Mouse (Mus musculus) midbrain, embryonic 16.5 days (tissue): ENCODE measurements around the gene Zzef1. TPM values are rescaled to one million over a fixed set of nuclear protein-coding genes. Genes with fewer than 3 reads are reported as not detected.

Experiments
- ATAC-seq: fragments of 200-750 bp; cut with Nextera tagmentation; 2 replicates; pipeline ENCODE4 v1.8.0; 2017; ENCODE audit warnings: moderate TSS enrichment
- H3K27ac ChIP-seq: fragments of 300-500 bp; sonication (generic); 2 replicates; pipeline ENCODE4 v1.5.1; 2014; ENCODE audit warnings: mild to moderate bottlenecking, low read length, mixed read lengths
- H3K27me3 ChIP-seq: fragments of 300-500 bp; sonication (generic); 2 replicates; pipeline ENCODE4 v1.6.1; 2014; ENCODE audit warnings: low read depth, low read length, mixed read lengths; ENCODE audit not compliant: control insufficient read depth, insufficient read depth
- H3K36me3 ChIP-seq: fragments of 300-500 bp; sonication (generic); 2 replicates; pipeline ENCODE4 v1.6.1; 2014; ENCODE audit warnings: mild to moderate bottlenecking, low read length, moderate library complexity, mixed read lengths; ENCODE audit not compliant: control insufficient read depth, insufficient read depth
- H3K4me1 ChIP-seq: fragments of 300-500 bp; sonication (generic); 2 replicates; pipeline ENCODE4 v1.6.1; 2014; ENCODE audit warnings: mild to moderate bottlenecking, low read length, mixed read lengths; ENCODE audit not compliant: control insufficient read depth, insufficient read depth
- H3K4me2 ChIP-seq: fragments of 300-500 bp; sonication (generic); 2 replicates; pipeline ENCODE4 v1.6.1; 2014; ENCODE audit warnings: mild to moderate bottlenecking, low read length, mixed read lengths
- H3K4me3 ChIP-seq: fragments of 300-500 bp; sonication (generic); 2 replicates; pipeline ENCODE4 v1.5.1; 2014; ENCODE audit warnings: low read depth, mild to moderate bottlenecking, low read length, moderate library complexity, mixed read lengths
- H3K9ac ChIP-seq: fragments of 300-500 bp; sonication (generic); 2 replicates; pipeline ENCODE4 v1.6.1; 2014; ENCODE audit warnings: low read depth, low read length, mixed read lengths
- H3K9me3 ChIP-seq: fragments of 300-500 bp; sonication (generic); replicated peaks from 2 replicates; pipeline ENCODE4 v1.6.1; 2014; ENCODE audit warnings: mild to moderate bottlenecking, low read length, mixed read lengths; ENCODE audit not compliant: control insufficient read depth, poor library complexity, severe bottlenecking
- WGBS: fragments of 180-500 bp; shearing (Covaris S2); extraction: QIAGEN DNeasy Blood & Tissue Kit; methylation state at CpG from one replicate; pipeline ENCODE4 v1.1.7; 2014; 5-methylcytosine and 5-hydroxymethylcytosine counted together
- polyA plus RNA-seq: library from polyadenylated mRNA; unstranded; fragments of >200 nt; fragmentation: Nextera tagmentation; extraction: Ambion mirVana; gene quantifications from 2 replicates; pipeline ENCODE4 v1.2.1, GENCODE M21; 2015

The Zzef1 gene
- polyA plus RNA-seq, 1 experiment from 2014 or later: 13.3 TPM

DNA sequence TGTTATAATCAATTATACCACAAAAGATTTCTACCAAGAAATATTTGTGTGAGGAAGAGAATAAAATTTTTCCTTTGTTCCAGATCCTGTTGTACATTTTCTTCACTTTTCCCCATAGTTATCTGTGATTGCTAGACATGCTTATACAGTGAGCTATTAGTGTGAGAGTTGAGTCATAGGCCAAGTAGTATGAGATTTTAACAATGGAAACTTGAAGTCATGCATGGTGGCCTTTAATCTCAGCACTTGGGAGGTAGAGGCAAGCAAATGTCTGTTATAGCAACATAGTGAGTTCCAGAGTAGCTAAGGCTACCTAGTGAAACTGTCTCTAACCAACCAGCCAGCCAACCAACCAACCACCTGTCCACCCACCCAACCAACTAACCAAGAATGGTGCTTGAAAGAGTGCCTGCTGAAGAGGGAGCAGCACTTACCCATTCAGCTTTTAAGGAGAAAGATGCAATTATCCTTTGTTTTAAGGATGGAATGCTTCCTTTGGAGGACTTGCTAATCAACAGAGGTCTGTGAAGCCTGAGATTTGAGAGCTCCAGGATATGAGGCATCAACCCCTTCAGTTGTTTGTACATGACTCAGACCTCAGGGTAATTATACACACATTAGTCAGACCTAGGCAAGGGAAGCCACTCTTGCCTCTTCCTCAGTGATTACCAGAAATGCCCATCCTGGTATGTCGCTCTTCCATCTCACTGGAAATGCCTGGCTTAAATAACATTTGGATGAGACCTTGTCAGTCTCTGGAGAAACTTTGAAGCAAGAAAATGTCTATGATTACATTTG, 52.0 kb downstream of the Zzef1 start:
- 97% methylated on average over 1 of the region's 1 CpGs for WGBS
- ATAC-seq: no peak

DNA sequence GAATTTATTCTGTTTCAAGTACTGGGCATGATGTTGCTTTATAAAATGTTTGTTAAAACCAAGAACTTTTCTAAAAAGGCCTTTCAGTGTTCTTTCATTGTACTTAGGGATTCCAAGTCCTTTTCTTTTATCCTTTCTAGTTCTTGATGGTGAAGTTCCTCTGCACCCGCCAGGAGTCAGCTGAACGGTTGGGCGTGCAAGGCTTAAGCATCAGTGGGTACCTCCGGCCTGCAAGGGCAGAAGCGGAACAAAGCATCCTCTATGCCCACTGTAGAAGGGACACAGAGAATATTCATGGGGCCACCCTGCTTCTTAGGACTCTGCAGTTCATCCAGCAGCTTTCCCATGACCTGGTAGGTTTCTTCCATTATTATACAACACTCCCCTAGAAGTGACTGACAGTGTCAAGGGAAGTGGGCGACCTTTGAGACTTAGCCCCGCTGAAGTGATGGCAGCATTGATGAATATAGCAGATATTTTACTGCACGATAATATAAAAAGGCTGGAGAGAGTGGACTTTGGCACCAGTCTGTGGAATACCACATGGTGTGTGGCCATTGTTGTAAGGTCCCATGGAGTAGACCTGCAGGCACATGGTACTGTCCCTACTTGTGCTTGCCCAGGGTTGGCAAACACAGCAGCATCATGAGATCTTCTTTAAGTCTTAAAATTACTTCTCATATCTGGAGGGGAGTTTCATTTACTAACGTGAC, 54.5 kb downstream of the Zzef1 start:
- Histone ChIP-seq H3K9me3 (no peaks in the 10 kb centered on the region), H3K4me2 (no peak overlapping the region), H3K36me3 (peaks cover 13% of the 10 kb centered on the region), H3K4me3 (no peak overlapping the region), H3K27me3 (no peaks in the 10 kb centered on the region), H3K27ac (no peak overlapping the region), H3K9ac (no peak overlapping the region), H3K4me1 (no peaks in the 10 kb centered on the region)
- WGBS: 69% methylated on average over 9 of the region's 9 CpGs
- no peak for ATAC-seq

More for the DNA sequence above, 52.0 kb downstream of the Zzef1 start:
- Histone ChIP-seq H3K9me3 (no peaks in the 10 kb centered on the region), H3K27me3 (no peaks in the 10 kb centered on the region), H3K4me1 (no peaks in the 10 kb centered on the region), H3K27ac (no peak overlapping the region), H3K4me3 (no peak overlapping the region), H3K9ac (no peak overlapping the region), H3K36me3 (peaks cover 29% of the 10 kb centered on the region), H3K4me2 (no peak overlapping the region)

DNA sequence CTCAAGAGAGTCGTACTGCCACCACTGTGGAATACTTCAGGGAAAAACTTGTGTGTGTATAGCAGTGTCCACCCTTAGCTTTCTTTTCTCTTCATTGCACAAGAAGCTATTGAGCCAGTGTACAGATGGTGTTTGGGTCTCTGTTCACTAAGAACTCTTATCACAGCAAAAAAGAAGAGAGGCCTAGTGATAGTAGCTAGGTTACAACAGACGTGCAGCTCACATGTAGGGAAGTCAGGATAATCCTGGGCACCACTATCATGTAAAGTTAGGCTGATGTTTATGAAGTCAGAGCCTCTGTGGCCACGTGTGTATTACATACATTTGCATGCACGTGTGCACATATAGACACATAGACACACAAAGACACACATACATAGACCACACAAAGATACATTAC, 55.2 kb downstream of the Zzef1 start:
- H3K4me2 ChIP-seq: no peak overlapping the region
- H3K4me3 ChIP-seq: no peak overlapping the region
- no peak overlapping the region for H3K27ac ChIP-seq
- H3K9me3 ChIP-seq: no peaks in the 10 kb centered on the region
- no peaks in the 10 kb centered on the region for H3K4me1 ChIP-seq
- no peaks in the 10 kb centered on the region for H3K27me3 ChIP-seq
- peaks cover 11% of the 10 kb centered on the region for H3K36me3 ChIP-seq
- no peak overlapping the region for H3K9ac ChIP-seq
- 90% methylated on average over 4 of the region's 4 CpGs for WGBS
- ATAC-seq: no peak

DNA sequence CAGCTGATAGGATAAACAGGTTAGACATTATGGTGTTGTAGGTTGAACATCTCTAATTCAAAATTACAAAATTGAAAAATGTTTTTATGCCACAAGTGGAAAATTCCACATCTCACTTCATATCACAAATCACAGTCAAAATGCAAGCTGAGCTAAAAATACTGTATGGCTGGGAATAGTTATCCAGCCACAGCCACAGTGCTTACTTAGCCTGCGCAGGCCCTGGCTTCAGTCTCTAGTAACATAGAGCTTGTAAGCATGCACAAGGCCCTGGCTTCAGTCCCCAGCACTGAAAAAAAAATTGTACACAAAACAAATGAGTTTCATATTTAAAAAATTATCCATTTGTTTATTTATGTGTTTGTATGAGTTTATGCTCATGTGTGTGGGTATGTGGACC, 56.1 kb downstream of the Zzef1 start:
- Histone ChIP-seq H3K36me3 (peaks cover 9% of the 10 kb centered on the region), H3K27ac (no peak overlapping the region), H3K9ac (no peak overlapping the region), H3K9me3 (no peaks in the 10 kb centered on the region), H3K4me1 (no peaks in the 10 kb centered on the region), H3K4me2 (no peak overlapping the region), H3K27me3 (no peaks in the 10 kb centered on the region), H3K4me3 (no peak overlapping the region)
- 94% methylated on average over 1 of the region's 1 CpGs for WGBS
- no peak for ATAC-seq

DNA sequence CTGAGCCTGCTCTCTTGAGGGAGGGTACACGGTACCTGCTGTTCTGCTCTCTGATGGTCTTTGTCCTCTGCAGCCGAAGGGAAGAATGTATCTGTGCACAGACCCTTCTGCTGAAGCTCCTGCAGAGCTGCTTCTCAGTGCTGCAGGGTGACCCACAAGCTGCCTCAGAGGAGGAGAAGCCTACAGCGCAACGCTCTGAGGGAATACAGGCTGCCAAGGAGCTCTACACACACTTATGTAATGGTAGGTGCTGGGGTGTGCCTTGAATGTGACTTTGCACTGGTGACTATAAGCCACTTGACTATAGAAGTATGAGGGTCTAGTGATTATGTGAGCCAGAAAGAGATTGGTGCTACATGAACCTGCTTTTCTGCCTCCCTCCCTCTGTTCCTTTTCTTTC, 57.1 kb downstream of the Zzef1 start:
- H3K27me3 ChIP-seq: no peaks in the 10 kb centered on the region
- H3K27ac ChIP-seq: no peak overlapping the region
- no peaks in the 10 kb centered on the region for H3K9me3 ChIP-seq
- no peak for ATAC-seq
- no peak overlapping the region for H3K4me3 ChIP-seq
- no peak overlapping the region for H3K4me2 ChIP-seq
- H3K4me1 ChIP-seq: no peaks in the 10 kb centered on the region
- H3K9ac ChIP-seq: no peak overlapping the region
- H3K36me3 ChIP-seq: peaks cover 9% of the 10 kb centered on the region
- WGBS: 91% methylated on average over 4 of the region's 4 CpGs

DNA sequence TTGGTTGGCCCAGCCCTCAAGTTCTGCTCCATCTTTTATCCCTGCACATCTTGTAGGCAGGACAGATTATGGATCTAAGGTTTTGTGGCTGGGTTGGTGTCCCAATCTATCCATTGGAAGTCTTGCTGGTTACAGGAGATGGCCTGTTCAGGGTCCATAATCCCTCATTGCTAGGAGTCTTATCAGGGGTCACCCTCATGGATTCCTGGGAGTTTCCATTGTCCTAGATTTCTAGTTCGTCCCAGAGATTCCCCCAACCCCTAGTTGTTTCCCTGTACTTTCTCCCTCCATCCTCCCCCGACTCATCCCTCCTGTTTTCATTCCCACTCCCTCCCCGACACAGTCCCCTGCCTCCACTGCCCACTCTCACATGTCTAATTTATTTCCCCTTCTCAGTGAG, 58.2 kb downstream of the Zzef1 start:
- ATAC-seq: no peak
- WGBS: 86% methylated on average over 3 of the region's 3 CpGs

DNA sequence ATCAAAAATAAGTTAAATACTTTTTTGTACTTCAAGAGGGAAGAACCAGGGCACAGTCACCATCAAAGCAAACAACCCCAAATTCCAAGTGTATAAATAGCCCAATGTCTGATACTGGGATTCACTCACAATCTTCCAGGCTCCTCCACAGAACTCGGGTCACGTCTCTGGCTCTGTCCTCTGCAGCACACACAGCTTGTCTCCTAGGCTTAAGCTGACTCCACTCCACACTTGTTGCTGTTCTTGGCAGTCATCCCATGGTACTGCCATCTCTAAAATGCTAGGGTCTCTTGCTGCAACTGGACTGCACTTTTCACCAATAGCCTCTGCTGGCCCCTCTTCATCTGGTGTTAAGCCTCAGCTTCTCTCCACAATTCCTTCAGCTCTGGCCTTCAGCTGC, 60.7 kb downstream of the Zzef1 start:
- H3K27ac ChIP-seq: no peak overlapping the region
- no peaks in the 10 kb centered on the region for H3K27me3 ChIP-seq
- no peaks in the 10 kb centered on the region for H3K4me1 ChIP-seq
- 89% methylated on average over 2 of the region's 2 CpGs for WGBS
- no peak overlapping the region for H3K4me2 ChIP-seq
- H3K4me3 ChIP-seq: no peak overlapping the region
- peaks cover 10% of the 10 kb centered on the region for H3K36me3 ChIP-seq
- no peaks in the 10 kb centered on the region for H3K9me3 ChIP-seq
- no peak for ATAC-seq
- H3K9ac ChIP-seq: no peak overlapping the region

More for the DNA sequence above, 58.2 kb downstream of the Zzef1 start:
- no peaks in the 10 kb centered on the region for H3K27me3 ChIP-seq
- H3K4me2 ChIP-seq: no peak overlapping the region
- no peaks in the 10 kb centered on the region for H3K4me1 ChIP-seq
- no peaks in the 10 kb centered on the region for H3K9me3 ChIP-seq
- H3K36me3 ChIP-seq: peaks cover 5% of the 10 kb centered on the region
- no peak overlapping the region for H3K9ac ChIP-seq
- H3K27ac ChIP-seq: no peak overlapping the region
- no peak overlapping the region for H3K4me3 ChIP-seq

DNA sequence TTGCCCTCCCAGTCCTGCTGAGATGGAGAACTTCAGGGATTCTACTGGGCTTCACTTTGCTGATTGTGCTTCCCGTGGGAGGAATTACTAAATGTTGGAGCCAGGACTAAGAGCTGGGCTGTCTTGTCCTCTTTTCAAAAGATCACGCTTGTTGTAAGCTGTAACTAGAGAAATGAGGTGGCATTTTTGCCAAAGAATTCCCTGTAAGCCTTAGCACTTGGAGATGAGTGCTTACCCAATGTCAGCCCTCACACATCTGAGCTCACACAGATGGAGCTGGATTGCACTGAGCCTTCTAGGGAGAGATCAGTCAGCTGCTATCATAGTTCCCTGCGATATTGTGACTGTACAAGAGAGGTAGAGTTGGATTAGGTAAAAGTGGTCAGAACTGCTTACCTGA, 65.2 kb downstream of the Zzef1 start:
- H3K27ac ChIP-seq: no peak overlapping the region
- H3K4me3 ChIP-seq: no peak overlapping the region

DNA sequence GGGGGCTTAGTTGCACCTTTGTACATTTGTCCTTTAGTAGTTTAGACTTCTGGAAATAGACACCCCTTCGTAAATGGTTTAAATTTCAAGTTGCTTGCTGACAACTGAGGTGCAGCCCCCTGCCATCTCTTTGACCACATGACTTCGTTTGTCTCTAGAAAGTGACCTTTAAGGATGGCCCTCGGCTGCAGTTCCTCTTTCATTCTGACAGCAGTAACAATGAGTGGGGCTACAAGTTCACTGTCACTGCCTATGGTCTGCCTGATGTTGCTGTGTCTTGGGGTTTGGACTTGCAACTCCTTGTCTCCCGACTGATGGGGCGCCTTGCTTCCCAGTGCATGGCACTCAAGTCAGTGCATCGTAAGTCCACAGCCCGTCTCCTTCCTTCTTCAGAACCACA, 70.4 kb downstream of the Zzef1 start:
- no peaks in the 10 kb centered on the region for H3K4me1 ChIP-seq
- 93% methylated on average over 7 of the region's 7 CpGs for WGBS
- no peak overlapping the region for H3K27ac ChIP-seq
- H3K9ac ChIP-seq: no peak overlapping the region
- ATAC-seq: no peak
- no peak overlapping the region for H3K4me2 ChIP-seq
- no peaks in the 10 kb centered on the region for H3K27me3 ChIP-seq
- peaks cover 41% of the 10 kb centered on the region for H3K36me3 ChIP-seq
- no peak overlapping the region for H3K4me3 ChIP-seq
- no peaks in the 10 kb centered on the region for H3K9me3 ChIP-seq

More for the DNA sequence above, 65.2 kb downstream of the Zzef1 start:
- peaks cover 34% of the 10 kb centered on the region for H3K36me3 ChIP-seq
- H3K9ac ChIP-seq: no peak overlapping the region
- no peak for ATAC-seq
- no peaks in the 10 kb centered on the region for H3K27me3 ChIP-seq
- WGBS: 94% methylated on average over 3 of the region's 3 CpGs
- no peaks in the 10 kb centered on the region for H3K4me1 ChIP-seq
- no peak overlapping the region for H3K4me2 ChIP-seq
- H3K9me3 ChIP-seq: no peaks in the 10 kb centered on the region
